In the genomic region with DNA sequence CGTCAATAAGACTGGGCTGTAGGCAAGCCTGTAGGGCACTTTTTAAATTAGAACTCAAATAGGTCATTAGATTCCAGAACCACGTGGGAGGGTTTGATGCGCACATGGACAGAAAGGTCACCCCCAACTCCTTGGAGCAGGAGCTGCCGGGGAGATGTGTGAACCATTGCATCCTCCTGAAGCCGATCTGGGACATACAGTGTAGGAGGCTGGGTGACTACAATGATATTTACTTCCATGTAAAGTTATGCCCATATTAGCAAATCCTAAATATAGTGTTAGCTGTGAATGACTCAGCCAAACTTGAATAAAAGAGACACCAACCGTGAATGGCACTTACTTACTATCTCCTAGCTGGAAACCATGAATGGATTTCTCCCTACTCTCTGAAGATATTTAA, we compare ENCODE assay signal across 6 mouse cellular contexts.
DNase-seq lines count a peak whose midpoint lies in the region; ATAC-seq lines count a peak whose summit lies in the region.

No protein-coding gene starts in this region.

- DNase-seq in brain, adult 2 months (ENCODE audit: low read depth, low spot score), result peak; percentile 63
- DNase-seq in left cerebral cortex, adult 18-20 months (ENCODE audit: low spot score in 2 of 2), result peak; percentile 22 to 27
- DNase-seq in right cerebral cortex, adult 18-20 months, result peak; percentile 59
- DNase-seq in right cerebral cortex, adult 2 months (ENCODE audit: low spot score in 2 of 2), result peak; percentile 21 to 31
- DNase-seq in right cerebral cortex, postnatal 25 days, result peak; percentile 16

- peak; percentile 73 for ATAC-seq in frontal cortex, adult (ENCODE audit: low TSS enrichment)

Comparison
In these comparisons a context has a peak if more than half of its experiments do, and no peak if none do; other contexts are left out.
1. Peak in every context shown above with its lines: DNase-seq and ATAC-seq.